Mouse (Mus musculus) spleen, adult 2 months (tissue): ENCODE results near the gene Anln.

Source experiments
- CTCF ChIP-seq: fragments of 200-500 bp; IDR thresholded peaks from 2 replicates; pipeline ENCODE4 v1.5.1; 2011; ENCODE audit warnings: mild to moderate bottlenecking, inconsistent platforms; ENCODE audit not compliant: insufficient read depth, insufficient read length, insufficient replicate concordance; ENCODE audit errors: extremely low read depth
- POLR2A ChIP-seq: fragments of 200-500 bp; IDR thresholded peaks from 2 replicates; pipeline ENCODE4 v1.6.1; 2011; ENCODE audit warnings: low read depth, low read length, inconsistent platforms

GRCm38 (mm10) chr9:22324579-22324978, 64.4 kb downstream of the Anln start:
- TF ChIP-seq POLR2A (no peak), CTCF (no peak)
